Mouse (Mus musculus) frontal cortex, adult 2 months (tissue): Measurements from ENCODE around the gene Ddx25. TPM values are rescaled to one million over a fixed set of nuclear protein-coding genes. Genes with fewer than 3 reads are reported as not detected.

Source experiments
- DNase-seq, 2 experiments: peaks; one replicate each; pipeline ENCODE4 v3.0.0; 2022; ENCODE audit warnings: low spot score in 1 of 2; ENCODE audit errors: extremely low spot score in 1 of 2
- polyA plus RNA-seq: library from polyadenylated mRNA; depleted of rRNA; stranded (reverse); fragments of >200 nt; gene quantifications from 2 replicates; pipeline ENCODE4 v1.2.3, GENCODE M21; 2012; rRNA removed

Ddx25 gene
- polyA plus RNA-seq, result 13.5 and 15.5 TPM in 2 replicates

DNA sequence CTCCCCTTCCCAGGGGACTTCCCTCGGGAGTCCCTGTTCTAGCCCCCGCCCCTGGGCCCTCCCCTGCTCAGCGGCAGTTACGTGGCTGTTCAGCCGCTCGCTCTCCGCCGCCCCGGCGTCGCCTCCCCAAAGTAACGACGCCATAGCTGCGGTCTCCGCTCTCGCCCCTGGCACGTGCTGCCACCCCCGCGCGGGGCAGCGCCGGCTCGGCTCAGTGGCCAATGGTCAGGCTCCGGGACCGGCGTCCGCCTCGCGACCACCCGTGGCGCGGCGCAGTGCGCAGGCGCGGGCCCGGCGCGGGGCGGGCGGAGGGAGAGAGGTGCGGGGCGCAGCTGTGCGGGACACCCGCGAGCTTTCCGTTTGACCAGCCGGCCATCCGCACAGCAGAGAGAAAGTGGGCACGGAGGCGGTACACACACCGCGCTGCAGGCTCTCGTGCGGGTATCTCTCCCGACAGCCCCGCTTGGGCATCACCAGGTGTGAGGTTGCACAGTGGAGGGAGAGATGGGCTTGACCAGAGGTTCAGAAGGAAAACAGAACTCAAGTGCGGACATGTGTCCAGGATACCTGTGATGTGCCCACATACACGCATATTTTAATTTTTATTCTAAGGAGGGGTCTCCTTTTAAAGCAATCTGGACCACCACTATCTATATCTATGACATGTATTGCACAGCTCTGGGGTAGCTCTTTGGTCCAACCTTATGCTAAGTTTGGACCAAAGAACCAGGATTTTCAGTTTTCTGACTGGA lies at the start of gene Ddx25, which contains the start of gene Pus3:
Gene Ddx25, minus strand, starts transcription at position 272 of the 752 bp plus-strand sequence.
Gene Pus3, plus strand, starts transcription at position 339 of the 752 bp plus-strand sequence.
- DNase-seq, result peak in 1 of 2 experiments; percentile 73

DNA sequence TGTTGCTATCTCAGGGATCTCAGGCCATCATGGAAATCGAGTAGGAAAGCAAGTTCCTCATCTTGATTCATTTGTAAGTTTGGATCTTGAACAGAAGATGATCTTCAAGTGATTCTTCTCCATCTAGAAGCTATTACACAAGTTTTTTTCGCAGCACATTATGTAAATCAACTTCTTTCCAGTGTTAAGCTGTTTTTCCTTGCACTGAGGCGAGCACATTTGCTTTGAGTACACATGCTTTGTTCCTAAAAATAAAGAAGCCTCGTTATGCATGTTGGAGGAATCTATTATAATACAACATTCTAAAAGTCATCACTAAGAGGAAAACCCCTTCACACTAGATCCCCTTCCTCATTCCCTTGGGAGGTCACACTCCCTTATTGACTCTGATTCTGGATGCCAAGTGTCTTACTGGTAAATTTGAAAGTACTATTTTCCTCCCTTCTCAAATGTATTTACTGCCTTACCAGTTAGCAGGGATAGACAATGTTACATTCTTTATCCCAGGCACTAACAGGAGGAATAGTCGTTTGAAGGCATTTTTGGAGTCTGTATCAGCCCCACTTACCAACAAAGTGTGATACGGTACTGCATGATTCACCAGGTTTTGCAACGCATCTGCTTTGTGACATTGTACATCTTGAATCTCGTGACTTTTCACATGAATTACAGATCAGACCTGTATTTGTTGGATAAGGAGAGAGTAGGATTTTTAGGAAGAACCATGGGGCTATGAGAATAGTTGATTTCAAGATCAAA lies 49.5 kb upstream of the Ddx25 start:
- DNase-seq, result peak; percentile 3 to 31

DNA sequence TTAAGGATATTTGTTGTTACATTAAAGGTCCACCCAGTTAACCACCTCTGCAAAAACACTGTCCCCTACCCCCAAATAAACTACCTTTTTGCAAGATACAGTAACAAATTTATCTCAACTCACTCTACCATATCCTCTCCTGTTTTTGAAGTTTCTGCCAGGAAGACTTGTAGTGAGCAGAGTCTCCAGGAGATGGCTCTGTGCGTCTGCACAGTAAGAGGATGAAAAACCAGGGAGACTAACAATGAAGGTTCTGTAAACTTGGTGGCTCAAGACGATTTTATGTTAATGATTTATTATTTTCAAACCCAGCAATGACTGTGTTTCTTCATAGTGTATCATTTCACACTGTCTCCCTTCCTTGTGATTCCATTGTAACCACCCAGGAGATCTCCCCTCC lies 34.6 kb upstream of the Ddx25 start:
- DNase-seq, result peak; percentile 7 to 68

DNA sequence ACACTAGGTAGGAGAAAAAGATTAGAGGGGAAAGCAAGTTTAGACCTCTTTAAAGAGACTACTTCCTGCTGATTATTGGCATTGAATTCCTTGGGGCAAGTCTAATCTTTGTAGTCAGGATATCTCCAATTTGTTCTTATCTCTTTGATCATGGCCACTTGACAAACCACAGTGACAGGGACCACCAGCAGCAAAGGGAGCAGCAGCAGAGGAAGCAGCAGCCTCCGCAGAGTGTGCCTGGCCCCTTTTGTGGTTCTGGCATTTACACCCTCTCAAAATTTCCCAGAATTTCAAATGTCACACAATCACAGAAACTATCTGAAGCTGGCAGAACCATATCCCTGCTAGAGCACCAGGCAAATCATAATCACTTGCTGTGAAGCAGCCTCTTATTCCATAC lies 29.3 kb upstream of the Ddx25 start:
- no peak for DNase-seq

DNA sequence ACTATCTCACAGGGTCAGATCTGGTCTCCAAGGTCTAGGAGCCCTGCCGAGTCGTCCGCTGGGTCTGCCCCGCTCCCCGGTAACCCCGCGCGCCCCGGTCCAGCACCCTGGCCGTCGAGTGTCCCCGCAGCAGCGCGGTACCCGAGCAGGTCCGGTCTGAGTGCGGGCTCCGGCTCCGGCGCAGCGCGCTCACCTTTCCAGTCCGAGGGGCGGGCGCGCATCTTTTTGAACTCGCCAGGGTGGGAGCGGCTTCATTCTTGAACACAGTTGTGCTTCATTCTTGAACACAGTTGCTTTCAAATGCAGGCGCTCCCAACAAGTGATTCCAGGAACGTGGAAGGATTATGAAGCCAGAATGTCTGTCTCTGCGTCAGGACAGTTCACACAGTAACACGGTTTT lies 16.1 kb upstream of the Ddx25 start:
- DNase-seq, result no peak

DNA sequence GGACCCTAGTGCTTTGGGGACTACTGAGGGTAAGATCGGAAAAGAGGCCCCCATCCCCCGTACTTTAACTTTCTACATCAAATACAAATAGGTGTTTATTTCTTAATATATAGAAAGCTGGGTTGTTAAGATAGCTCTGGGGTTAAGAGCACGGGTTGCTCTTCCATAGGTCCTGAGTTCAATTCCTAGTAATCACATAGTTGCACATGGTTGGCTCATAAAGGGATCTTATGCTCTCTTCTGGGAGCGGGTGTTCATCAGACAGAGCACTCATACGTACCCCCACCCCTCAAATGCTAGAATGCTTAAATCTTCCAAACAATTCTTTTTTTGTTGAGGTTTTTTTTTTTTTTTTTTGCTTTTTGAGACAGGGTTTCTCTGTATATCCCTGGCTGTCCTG lies 12.3 kb upstream of the Ddx25 start:
- DNase-seq, result no peak

DNA sequence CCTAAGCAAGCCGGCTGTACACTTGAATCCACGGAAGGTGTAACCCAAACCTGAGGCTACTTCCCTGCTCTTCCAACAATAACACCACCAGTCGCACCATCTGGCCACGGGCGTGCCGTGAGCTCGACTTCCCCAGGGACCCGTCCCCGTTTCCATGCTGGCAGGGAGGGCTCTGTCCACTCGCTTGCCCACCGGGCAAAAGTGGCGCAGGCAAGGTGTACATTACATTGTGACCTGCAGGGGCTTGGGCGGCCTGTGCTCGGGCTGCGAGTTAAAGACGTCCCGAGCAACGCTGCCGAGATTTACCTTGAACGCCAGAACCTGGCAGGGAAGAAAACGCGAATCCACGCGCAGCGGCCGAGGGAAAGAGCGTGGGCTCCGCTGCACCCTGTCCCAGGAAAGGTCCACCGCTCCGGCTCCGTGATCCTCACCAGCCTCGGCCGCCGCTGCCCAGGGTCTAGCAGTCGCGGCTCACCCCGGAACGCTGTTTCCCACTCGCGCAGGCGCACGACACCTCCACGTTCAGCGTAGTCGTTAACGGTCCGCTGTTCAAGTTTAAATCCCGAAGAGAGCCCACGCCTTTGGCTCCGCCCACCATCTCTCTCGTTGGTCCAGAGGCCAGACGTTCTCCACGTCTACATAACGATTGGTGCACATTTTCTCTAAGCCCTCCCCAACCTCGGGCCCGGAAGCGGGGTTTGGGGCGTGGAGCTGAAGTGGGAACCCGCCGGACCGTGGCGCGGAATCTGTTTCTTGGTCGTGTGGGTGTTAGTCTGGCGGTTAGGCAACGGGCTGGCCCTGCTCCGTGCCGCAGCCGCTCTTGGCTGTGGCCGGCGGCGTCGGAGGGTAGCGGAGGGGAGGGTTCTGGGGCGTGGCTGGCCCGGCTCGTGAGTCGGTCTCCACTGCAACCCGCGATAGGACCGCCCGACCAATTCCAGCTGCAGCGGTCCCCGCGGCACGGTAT lies 11.5 kb upstream of the Ddx25 start, which contains the start of the genes Pate2 and Hyls1:
Gene Pate2, plus strand, starts transcription at position 714 of the 964 bp plus-strand sequence.
Gene Hyls1, minus strand, starts transcription at position 828 of the 964 bp plus-strand sequence.
- peak; percentile 91 to 94 for DNase-seq

DNA sequence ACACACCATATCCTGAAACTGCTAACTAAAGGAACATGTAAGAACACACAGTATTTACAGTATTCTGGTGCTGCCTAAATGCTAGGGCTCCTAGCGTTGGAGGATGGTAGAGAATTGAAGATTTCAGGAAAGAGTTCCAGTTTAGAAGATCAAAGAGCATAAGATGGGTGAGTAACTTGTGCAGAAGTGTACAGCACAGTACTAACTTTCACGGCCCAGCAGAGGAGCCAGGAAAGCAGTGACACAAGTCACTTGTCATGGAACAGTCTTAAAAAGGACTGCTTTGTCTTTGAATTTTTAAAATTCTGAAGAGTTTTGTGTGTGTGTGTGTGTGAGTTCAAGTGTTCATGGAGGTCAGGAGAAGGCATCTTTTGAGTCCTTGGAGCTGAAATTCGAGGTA lies 9.7 kb upstream of the Ddx25 start:
- no peak for DNase-seq

DNA sequence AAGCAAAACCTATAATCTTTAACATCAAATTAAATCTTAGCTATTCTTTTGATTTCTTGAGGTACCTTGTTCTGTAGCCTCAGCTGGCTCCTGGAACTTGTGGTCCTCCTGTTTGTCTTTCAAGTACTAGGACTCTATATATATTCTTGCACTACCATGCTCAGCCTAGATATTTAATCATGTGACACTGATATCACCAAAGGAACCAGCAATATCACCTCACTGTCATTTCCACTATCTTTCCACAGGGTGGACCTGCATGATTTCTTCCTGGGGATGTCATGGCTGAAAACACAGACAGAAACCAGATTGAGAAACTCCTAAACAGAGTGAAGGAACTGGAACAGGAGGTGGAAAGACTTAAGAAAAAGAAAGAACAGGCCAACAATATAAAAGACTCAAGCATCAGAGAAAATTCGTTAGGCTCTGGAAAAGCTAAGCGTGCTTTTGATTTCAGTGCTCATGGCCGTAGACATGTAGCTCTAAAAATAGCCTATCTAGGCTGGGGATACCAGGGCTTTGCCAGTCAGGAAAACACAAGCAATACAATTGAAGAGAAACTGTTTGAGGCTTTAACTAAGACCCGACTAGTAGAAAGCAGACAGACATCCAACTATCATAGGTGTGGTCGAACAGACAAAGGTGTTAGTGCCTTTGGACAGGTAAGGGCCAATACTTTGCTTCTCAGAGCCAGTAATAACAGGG lies 6.4 kb upstream of the Ddx25 start:
- no peak for DNase-seq

DNA sequence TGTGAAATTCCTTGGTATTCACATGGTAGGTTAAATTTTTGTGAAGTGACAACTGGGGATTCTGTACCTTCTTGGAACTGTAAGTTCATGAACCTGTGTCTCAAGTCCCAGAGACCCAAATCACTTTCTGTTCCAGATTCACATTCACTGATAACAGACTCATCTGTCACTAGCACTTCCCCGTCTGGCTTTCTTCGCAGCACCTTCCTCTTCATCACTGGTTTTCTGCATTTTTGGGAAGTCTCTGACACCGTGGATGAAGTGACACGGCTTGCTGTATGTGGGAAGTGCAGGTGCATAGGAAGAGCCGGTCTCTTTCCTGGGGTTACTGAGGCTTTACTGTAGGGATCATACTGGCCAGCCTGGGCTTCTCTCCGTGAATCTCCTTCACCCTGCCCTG lies 3.3 kb upstream of the Ddx25 start:
- no peak for DNase-seq

DNA sequence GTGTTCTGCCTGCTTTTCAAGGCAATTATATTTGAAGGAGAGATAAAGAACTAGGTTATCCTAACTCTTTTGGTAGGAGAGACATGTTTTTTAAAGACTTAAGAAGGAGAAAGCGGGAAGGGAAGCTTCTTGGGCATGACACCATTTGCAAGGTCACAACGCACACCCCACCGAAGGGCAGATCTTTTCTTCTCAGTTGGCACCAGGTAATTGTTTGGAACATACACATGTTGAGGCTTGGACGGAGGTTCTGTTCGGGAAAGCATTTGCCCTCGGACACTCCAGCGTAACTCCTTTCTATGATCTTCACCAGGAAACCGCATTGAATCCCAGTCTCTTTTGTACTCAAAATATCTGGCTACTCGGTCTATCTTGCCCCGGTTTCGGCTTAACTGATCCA lies 2.7 kb upstream of the Ddx25 start:
- DNase-seq, result no peak

DNA sequence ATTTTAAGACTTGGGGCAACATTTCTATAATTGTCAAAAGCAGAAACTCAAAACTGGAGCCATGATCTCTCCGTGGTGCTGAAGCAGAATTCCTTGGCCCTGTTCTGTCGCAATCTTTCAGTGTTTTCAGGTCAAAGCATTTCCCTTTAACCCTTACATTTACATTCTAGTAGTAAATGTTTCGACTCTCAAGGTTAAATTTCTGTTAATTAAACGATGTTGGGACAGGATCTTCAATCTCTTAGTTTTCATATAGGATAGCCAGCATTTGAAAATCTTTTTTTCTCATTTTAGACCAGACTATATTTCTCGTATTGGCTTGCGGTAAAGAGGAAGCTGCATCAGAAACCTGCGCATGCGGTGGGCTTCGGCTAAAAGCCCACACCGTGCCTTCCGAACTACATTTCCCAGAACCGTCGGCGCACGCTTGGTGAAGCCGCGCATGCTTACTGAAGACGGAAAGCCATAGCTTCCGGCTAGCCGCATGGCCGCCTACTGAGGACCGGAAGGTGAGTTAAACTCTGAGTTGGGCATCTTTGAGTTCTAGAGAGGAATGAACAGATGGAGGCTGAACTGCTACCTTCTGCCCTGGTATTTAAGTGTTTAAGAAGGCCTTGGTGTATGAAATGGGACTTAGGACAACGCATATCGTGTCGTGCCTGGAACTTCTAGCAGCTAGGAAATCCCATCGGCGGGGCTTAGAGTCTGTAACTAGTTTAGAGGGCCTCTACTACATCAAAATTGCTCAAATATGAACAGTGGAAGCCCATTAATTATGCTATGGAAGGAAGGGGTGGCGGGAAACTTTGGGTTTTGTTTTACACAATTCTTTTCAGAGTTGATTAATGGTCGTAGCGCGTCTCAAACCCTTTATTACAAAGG lies 922 bp upstream of the Ddx25 start:
- peak; percentile 65 to 91 for DNase-seq

DNA sequence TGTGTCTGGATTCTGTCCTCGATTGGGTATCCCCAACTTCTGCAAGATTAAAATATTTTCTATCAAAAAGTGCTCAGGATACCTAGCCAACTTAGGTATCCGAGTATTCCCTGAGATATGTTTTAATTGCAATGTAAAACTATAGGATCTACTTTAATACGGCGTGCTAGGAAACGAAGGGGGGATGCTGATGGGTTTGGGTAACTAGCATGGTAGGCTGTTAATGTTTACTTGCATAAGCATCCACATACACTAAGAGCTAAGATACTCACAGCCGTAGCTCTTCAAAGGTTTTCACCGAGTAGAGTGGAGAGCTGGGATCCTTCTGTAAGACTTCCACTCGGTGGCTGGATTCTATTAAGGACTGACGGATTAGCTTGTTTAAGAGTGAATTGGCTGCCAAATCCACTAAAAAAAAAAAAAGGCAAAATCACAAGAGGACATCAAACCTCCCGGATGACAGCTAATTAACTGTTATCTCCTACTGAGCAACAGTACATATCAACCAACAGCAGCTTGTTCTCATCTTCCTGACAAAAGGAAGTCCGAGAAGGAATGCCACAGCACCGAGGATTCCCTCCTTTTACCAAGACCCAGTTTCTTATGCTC lies 1.7 kb downstream of the Ddx25 start:
- no peak for DNase-seq

DNA sequence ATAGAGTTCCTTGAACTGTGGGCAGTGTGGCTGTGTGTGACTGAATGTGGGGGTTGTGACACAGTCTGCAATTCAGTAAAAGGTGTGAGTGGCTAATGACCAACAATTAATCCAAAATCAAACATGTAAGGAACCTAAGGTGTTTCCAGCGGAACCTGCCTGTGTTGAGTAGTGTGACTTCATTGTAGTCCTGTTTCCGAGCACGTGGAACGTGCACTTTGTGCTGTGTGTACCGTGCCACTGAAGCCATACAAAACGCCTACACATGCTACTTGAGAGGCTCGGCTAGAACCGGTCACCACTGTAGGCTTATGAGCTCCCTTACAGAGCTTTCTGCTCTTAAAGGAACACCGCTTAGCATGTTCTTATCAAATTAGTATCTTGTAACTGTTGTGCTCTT lies 9.9 kb downstream of the Ddx25 start:
- DNase-seq, result no peak

DNA sequence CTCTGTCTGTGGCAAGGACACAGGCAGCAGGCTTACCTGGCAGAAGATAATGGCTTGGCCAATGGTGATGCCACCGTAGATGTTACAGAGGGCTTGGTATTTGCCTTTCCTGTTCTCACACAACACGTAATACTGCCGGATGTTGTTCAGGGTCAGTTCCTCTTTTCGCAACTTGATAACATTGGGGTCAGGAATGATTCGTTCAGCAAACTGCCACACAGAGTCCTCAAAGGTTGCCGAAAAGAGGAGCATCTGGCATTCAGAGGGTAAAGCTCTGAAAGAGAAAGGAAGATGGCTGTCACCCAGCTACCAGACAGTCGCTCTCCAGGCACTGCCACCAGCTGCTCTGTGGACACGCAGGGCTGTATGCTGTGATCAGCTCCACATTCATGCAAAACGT lies 11.6 kb downstream of the Ddx25 start:
- DNase-seq, result no peak

DNA sequence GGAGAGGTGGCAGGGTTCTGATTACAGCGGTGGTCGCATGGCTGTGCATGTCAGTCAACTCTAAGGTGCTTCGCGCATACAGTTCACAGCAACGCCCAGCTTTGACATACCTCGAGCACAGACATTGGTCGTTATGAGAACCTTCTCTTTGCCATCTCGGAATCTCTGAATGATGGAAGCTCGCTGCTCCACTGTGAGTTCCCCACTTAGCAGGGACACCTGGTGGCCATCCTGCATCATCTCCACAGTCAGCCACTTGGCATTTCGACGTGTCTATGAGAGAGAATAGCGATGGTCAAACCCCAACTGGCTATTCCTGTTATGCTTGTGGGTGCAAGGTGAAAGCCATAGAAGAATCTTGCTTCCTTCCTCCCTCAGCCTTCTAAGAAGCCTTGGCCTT lies 12.6 kb downstream of the Ddx25 start:
- no peak for DNase-seq

DNA sequence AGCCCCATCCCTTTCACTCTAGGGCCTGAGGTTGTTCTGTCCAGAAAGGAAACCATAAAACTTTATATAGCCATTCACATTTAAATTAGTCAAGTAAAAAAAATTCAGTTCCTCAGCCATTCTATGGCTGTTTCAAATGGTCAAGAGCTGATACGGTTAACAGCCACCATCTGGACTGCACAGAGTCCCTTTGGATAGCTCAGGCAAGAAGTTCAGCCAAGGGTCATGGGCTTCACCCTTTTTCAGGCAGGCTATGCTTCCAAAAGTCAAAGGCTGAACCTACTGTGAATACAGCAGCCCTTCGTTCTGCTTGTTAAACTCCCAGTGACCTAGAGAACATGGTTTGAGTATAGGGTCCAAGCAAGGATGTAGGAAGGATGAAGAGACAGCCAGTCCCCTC lies 13.7 kb downstream of the Ddx25 start:
- DNase-seq, result no peak

DNA sequence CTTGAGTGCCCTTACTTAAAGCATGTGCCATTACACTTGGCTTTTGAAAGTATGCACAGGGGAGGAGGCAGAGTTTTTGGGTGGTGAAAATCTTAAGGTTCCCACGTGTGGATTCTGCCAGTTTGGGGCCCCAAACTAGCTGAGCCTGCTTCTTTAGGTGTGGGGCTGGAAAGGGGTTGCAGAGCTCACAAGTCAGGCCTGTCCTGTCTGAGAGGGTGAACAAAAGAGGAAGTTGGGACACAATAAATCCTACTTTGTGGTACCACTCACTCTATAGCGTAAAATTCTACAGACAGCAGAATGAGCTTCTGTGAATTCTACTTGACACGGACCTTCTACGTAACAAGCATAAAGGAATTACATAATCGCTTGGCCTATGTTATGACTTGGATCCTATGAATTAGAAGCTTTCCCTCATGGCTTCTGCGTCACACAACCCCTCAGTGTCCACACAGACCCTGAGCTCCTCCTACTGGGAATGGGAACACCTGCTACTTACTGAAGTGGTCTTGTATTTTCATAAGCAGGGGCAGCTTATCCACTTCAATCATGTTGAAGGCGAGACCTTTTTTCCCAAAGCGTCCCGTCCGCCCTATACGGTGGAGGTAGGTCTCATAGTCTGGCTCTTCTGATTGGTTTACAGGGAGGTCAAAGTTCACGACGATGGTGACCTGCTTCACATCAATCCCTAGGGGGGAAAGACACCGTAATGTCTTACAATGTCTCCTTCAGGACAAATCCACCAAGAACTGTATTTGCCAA lies 15.0 kb downstream of the Ddx25 start:
- no peak for DNase-seq
